Mouse (Mus musculus) neural tube, embryonic 10.5 days (tissue): Measurements from ENCODE around the gene Dpm2.

Source experiments
- DNase-seq: peaks from one replicate; pipeline ENCODE4 v3.0.0-alpha.2; 2017; ENCODE audit warnings: low spot score; ENCODE audit errors: extremely low spot score

The Dpm2 gene

GRCm38 (mm10) chr2:32570698-32571494, at the start of gene Dpm2:
TSS of gene Dpm2 (plus strand) at chr2:32570858.
- peak; percentile 87 for DNase-seq

- no peak for DNase-seq
Observed at GRCm38 (mm10) chr2:32524536-32525031, 46.1 kb upstream of the Dpm2 start.

- no peak for DNase-seq
Observed at GRCm38 (mm10) chr2:32525816-32526215, 44.8 kb upstream of the Dpm2 start.

GRCm38 (mm10) chr2:32527468-32527966, 43.1 kb upstream of the Dpm2 start:
- no peak for DNase-seq

GRCm38 (mm10) chr2:32528326-32528725, 42.3 kb upstream of the Dpm2 start:
- DNase-seq: no peak

- no peak for DNase-seq
Observed at GRCm38 (mm10) chr2:32530479-32530878, 40.2 kb upstream of the Dpm2 start.

GRCm38 (mm10) chr2:32533163-32533562, 37.5 kb upstream of the Dpm2 start:
- no peak for DNase-seq

GRCm38 (mm10) chr2:32534061-32534732, 36.5 kb upstream of the Dpm2 start:
- peak; percentile 67 for DNase-seq

DNA sequence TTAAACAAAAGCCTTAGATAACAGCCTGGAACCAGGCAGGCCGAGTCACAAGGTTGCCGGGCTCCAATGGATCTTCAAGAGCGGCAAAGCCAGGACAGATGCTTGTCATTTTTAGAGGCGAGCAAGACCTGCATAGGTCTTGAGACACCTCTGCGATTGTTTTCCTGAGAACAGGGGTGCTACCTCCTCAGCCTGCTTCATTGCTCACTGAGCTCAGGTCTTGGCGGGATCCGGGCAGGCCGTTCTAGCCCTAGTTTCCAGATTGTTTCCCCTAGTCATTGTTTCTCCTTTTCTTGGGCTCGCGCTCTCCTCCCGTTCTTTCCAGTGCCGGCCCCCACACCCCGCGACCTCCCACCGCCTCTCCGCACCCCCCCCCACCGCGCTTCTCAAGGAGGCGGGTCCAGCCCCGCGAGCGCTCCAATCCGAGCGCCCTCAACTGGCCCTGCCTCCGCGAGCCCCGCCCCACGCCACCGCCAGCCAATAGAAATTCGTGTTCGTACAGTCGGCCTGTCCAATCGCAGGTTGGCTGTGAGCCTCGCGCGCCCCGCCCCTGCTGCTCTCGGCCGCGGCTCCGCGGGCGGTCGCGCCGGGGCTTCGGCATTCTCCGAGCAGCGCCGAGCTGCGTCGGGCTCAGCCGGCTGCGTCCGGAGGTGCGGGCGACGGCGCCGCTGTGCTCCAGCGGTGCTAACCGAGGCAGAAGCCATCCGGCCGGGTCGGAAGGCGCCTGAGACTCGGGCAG, 35.8 kb upstream of the Dpm2 start, which contains the start of gene Fam102a:
Gene Fam102a (plus strand): TSS at position 600 of the 739 bp plus-strand sequence.
- peak; percentile 100 for DNase-seq

DNA sequence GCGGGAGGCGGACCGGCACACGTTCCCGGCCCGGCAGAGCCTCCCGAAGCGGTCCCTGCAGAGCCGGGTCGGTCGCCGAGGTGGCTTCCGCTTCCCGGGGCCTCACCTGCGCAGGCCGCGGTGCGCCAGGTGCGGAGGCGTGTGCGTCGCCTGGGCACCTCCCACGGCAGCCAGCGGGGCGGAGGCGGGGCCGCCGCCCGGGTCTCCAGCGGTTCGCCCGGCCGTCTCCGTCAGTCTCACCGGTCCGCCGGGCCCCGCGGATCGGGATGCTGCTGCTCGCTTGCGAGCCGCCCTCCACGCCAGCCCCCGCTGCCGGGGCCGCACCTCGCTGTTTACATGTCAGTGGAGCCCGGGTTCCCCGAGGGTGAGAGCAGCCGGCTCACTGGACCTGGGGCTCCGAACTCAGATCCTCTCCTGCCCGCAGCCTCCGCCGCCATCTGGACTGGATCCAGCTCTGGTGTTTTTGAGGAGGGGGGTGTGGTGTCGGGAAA, 35.1 kb upstream of the Dpm2 start:
- DNase-seq: no peak

- peak; percentile 50 for DNase-seq
Observed at GRCm38 (mm10) chr2:32536086-32536633, 34.5 kb upstream of the Dpm2 start.

DNA sequence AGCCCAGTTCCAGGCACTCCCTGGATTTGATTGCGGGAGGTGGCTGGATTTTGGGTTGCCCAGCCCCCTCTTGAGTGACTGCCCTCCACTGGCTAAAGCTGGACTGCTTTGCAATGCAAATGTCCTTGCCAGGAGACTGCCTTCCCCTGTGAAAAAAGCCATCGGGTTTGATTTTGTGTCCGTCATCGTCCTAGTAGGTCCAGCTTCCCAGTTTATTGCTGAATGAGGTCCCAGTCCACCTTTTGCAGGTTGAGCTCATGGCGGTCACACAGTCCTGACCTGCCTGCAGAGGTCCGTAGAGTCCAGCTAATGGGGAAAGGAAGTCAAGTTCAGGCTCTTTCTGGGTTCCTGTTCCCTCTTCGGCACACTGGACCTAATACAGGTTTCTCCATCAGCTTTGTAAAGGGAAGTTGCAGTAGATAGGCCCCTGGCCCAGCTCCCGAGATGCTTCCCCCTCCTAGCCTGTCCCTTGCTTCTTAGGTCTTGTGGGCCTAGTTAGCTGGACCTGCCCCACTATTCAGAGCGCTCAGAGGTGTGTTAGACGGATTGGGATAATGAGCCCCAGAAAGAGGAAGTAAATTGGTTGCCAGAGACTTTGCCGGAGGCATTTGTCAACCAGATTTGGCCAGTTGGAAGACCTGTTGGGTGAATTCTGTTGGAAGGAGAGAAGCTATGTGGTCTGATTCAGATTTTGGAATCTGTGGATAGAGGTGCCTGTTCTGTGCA, 33.9 kb upstream of the Dpm2 start:
- DNase-seq: peak; percentile 41

DNA sequence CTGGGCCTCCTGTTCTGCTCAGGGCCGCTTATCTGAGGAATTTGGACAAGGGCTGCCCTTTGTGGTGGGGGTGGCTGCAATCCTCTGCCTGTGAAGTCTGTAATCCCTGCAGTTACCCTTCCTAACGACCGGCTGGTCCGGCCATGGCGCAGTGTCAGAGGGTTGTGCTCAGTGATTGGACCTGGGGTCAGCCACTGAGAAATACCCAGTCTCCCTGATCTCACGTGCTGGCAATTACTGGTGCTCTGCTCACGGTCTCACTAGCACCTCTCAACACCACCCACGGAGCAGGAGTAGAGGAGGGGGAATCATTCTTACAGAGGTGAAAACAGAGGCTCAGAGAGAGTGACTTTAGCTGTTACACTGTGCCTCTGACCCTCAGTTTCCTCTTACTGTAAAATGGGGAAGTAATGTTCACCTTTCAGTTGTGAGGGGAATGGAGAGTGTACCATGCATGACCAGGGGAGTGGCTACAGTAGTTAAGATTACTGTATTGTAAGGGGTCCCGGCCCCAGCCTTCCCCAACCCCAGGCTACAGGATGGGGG, 33.2 kb upstream of the Dpm2 start:
- DNase-seq: no peak

GRCm38 (mm10) chr2:32537941-32538340, 32.7 kb upstream of the Dpm2 start:
- no peak for DNase-seq

- DNase-seq: no peak
Observed at GRCm38 (mm10) chr2:32538461-32538860, 32.2 kb upstream of the Dpm2 start.

GRCm38 (mm10) chr2:32539452-32539981, 31.1 kb upstream of the Dpm2 start:
- no peak for DNase-seq

GRCm38 (mm10) chr2:32541333-32541908, 29.2 kb upstream of the Dpm2 start:
- DNase-seq: no peak

GRCm38 (mm10) chr2:32541986-32542573, 28.6 kb upstream of the Dpm2 start:
- DNase-seq: no peak

DNA sequence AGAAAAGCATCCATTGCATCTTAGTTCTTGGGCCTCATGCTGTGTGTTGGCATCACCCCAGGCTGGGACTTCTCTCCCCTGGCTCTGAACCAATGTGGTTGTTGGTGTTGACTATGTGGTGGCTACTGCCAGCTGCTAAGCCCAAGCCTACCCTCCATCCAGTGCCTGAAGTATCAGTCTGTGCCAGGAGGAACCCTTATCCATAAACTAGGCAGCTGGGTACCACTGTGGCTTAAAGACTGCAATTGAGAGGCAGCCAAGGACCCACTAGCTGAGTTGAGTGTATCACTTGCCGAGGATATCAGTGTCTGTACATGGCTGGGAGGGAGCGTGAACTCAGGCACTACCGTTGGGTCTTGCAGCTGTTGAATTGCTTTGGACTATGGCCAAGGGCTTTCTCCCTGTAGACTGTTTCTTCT, 27.6 kb upstream of the Dpm2 start:
- no peak for DNase-seq
